Mouse (Mus musculus) inflammation-experienced regulatory T-cells, adult 16 weeks (primary cell): ENCODE data around the gene Pold4. TPM values are rescaled to one million over a fixed set of nuclear protein-coding genes. Genes with fewer than 3 reads are reported as not detected.

Source experiments
- polyA plus RNA-seq: library from polyadenylated mRNA; unstranded; fragments of 100-300 nt; shearing (Covaris generic); gene quantifications from one replicate; pipeline ENCODE4 v1.2.1, GENCODE M21; 2017

The Pold4 gene
- 125 TPM for polyA plus RNA-seq

GRCm38 (mm10) chr19:4231253-4232185 is at the start of gene Pold4:
TSS of gene Pold4 (plus strand) at chr19:4231899.

GRCm38 (mm10) chr19:4190831-4191334 is 40.8 kb upstream of the Pold4 start, which contains the start of gene Tbc1d10c:
TSS of gene Tbc1d10c (minus strand) at chr19:4191284.

GRCm38 (mm10) chr19:4191528-4192250 is 40.0 kb upstream of the Pold4 start, which contains the start of gene Ppp1ca:
TSS of gene Ppp1ca (plus strand) at chr19:4192065.

GRCm38 (mm10) chr19:4201291-4201909 is 30.3 kb upstream of the Pold4 start, which contains the start of gene Rad9a:
TSS of gene Rad9a (minus strand) at chr19:4201662.

GRCm38 (mm10) chr19:4214071-4214770 is 17.5 kb upstream of the Pold4 start, which contains the start of the genes Clcf1 and AC109138.7:
TSS of gene Clcf1 (plus strand) at chr19:4214238.
TSS of gene AC109138.7 (plus strand) at chr19:4214357.

GRCm38 (mm10) chr19:4268566-4269361 is 37.1 kb downstream of the Pold4 start, which contains the start of gene Ssh3:
TSS of gene Ssh3 (minus strand) at chr19:4269180.

GRCm38 (mm10) chr19:4282898-4283553 is 51.3 kb downstream of the Pold4 start, which contains the start of gene Ankrd13d:
TSS of gene Ankrd13d (minus strand) at chr19:4283137.

Other genes starting within 250 kb of the Pold4 start
- gene Acy3, start 245.3 kb upstream of the Pold4 start, polyA plus RNA-seq: 0.88 TPM
- not detected for gene Tbx10, start 239.1 kb upstream of the Pold4 start, polyA plus RNA-seq
- gene Nudt8, start 231.3 kb upstream of the Pold4 start, polyA plus RNA-seq: 12.2 TPM
- gene Gm49405, start 231.3 kb upstream of the Pold4 start, polyA plus RNA-seq: 1.6 TPM
- gene Doc2g, start 228.6 kb upstream of the Pold4 start, polyA plus RNA-seq: 2.9 TPM
- 167 TPM for gene Ndufv1, start 219.1 kb upstream of the Pold4 start, polyA plus RNA-seq
- 661 TPM for gene Gstp1, start 193.9 kb upstream of the Pold4 start, polyA plus RNA-seq
- gene Gstp2, start 185.9 kb upstream of the Pold4 start, polyA plus RNA-seq: 1.1 TPM
- 111 TPM for gene Gstp3, start 172.3 kb upstream of the Pold4 start, polyA plus RNA-seq
- not detected for gene Cabp2, start 150.3 kb upstream of the Pold4 start, polyA plus RNA-seq
- 1,056 TPM for gene Cdk2ap2, start 134.7 kb upstream of the Pold4 start, polyA plus RNA-seq
- 397 TPM for gene Pitpnm1, start 131.9 kb upstream of the Pold4 start, polyA plus RNA-seq
- gene Aip, start 106.0 kb upstream of the Pold4 start, polyA plus RNA-seq: 213 TPM
- not detected for gene Gpr152, start 92.1 kb upstream of the Pold4 start, polyA plus RNA-seq
- 0.57 TPM for gene Cabp4, start 87.9 kb upstream of the Pold4 start, polyA plus RNA-seq
- 481 TPM for gene Coro1b, start 83.3 kb upstream of the Pold4 start, polyA plus RNA-seq
- gene Ptprcap, start 78.3 kb upstream of the Pold4 start, polyA plus RNA-seq: 1,670 TPM
- gene Rps6kb2, start 68.5 kb upstream of the Pold4 start, polyA plus RNA-seq: 55.9 TPM
- gene Carns1, start 56.4 kb upstream of the Pold4 start, polyA plus RNA-seq: 16.4 TPM
- gene Tbc1d10c, start 40.6 kb upstream of the Pold4 start, polyA plus RNA-seq: 953 TPM
- 1,322 TPM for gene Ppp1ca, start 39.8 kb upstream of the Pold4 start, polyA plus RNA-seq
- 86.2 TPM for gene Rad9a, start 30.2 kb upstream of the Pold4 start, polyA plus RNA-seq
- 30.2 TPM for gene Clcf1, start 17.7 kb upstream of the Pold4 start, polyA plus RNA-seq
- not detected for gene AC109138.7, start 17.5 kb upstream of the Pold4 start, polyA plus RNA-seq
- 0.82 TPM for gene Ssh3, start 37.3 kb downstream of the Pold4 start, polyA plus RNA-seq
- 3.1 TPM for gene Ankrd13d, start 51.2 kb downstream of the Pold4 start, polyA plus RNA-seq
- gene Grk2, start 74.3 kb downstream of the Pold4 start, polyA plus RNA-seq: 64.8 TPM
- gene Kdm2a, start 166.4 kb downstream of the Pold4 start, polyA plus RNA-seq: 55.9 TPM
- 7.2 TPM for gene Rhod, start 207.5 kb downstream of the Pold4 start, polyA plus RNA-seq
- not detected for gene Syt12, start 245.5 kb downstream of the Pold4 start, polyA plus RNA-seq